Mouse (Mus musculus) midbrain, embryonic 15.5 days (tissue): ENCODE results near the gene Vegfb. TPM values are rescaled to one million over a fixed set of nuclear protein-coding genes. Genes with fewer than 3 reads are reported as not detected.

ENCODE experiments used
- ATAC-seq: fragments of 200-750 bp; cut with Nextera tagmentation; replicated peaks from 2 replicates; pipeline ENCODE4 v1.8.0; 2017; ENCODE audit warnings: moderate TSS enrichment
- H3K27ac ChIP-seq: fragments of 300-500 bp; sonication (generic); 2 replicates; pipeline ENCODE4 v1.5.1; 2015; ENCODE audit warnings: mild to moderate bottlenecking, inconsistent platforms
- H3K27me3 ChIP-seq: fragments of 300-500 bp; sonication (generic); replicated peaks from 2 replicates; pipeline ENCODE4 v1.6.1; 2015; ENCODE audit warnings: inconsistent platforms
- H3K36me3 ChIP-seq: fragments of 300-500 bp; sonication (generic); replicated peaks from 2 replicates; pipeline ENCODE4 v1.6.1; 2015; ENCODE audit warnings: inconsistent platforms
- H3K4me1 ChIP-seq: fragments of 300-500 bp; sonication (generic); 2 replicates; pipeline ENCODE4 v1.6.1; 2015; ENCODE audit warnings: inconsistent platforms
- H3K4me2 ChIP-seq: fragments of 300-500 bp; sonication (generic); 2 replicates; pipeline ENCODE4 v1.6.1; 2015; ENCODE audit warnings: inconsistent platforms, mild to moderate bottlenecking, moderate library complexity
- H3K4me3 ChIP-seq: fragments of 300-500 bp; sonication (generic); 2 replicates; pipeline ENCODE4 v1.5.1; 2015; ENCODE audit warnings: mild to moderate bottlenecking, inconsistent platforms
- H3K9ac ChIP-seq: fragments of 300-500 bp; sonication (generic); 2 replicates; pipeline ENCODE4 v1.6.1; 2015; ENCODE audit warnings: mild to moderate bottlenecking, inconsistent platforms
- H3K9me3 ChIP-seq: fragments of 300-500 bp; sonication (generic); 2 replicates; pipeline ENCODE4 v1.6.1; 2016; ENCODE audit warnings: inconsistent platforms
- WGBS: fragments of 180-500 bp; shearing (Covaris S2); methylation state at CpG from one replicate; pipeline ENCODE4 v1.1.7; 2015; ENCODE audit warnings: mixed read lengths; 5-methylcytosine and 5-hydroxymethylcytosine counted together
- polyA plus RNA-seq: library from polyadenylated mRNA; unstranded; fragments of >200 nt; fragmentation: Nextera tagmentation; extraction: Ambion mirVana; gene quantifications from 2 replicates; pipeline ENCODE4 v1.2.1, GENCODE M21; 2015

The Vegfb gene
- 46.7 and 47.9 TPM in 2 replicates for polyA plus RNA-seq

DNA sequence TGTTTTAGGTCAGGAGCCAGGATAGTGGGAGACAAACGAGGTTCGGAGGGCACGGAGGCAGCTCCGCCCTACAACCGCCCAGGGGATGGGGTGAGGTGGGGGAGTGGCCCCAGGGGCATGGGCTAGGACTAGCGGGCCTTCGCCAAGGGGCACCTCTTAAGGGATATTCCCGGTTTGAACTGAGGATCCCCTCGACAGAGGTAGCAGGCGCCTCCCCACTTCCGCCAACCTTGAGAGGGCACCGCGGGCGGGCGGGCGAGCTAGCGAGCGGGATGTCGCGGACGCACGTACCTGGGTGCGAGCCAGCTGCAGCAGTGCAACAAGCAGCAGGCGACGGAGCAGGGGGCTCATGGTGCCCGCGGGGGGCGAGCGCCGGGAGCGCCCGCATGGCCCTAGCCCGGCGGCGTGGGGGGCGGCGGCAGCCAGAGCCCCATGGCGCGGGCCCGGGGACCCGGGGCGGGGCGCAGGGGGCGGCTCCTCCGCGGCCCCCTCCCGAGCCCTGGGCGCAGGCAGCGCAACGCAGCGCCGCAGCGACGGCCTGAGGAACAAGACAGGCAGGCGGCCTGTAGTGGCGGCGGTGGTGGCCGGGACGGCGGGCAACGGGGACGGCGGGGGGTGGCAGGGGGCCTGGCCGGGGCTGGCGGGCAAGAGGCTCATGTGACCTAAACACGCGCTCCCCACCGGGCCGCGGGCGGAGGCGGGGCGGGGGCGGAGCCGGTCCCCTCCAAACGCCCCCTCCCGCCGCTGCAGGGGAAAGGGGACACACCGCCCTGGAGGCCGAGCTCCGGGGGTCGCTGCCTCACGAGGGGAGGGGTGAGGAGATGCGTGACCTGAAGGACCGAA is at the start of gene Vegfb:
TSS of gene Vegfb (minus strand) at position 591 of the 843 bp plus-strand sequence.
- peak; percentile 37 for ATAC-seq
- Histone ChIP-seq H3K4me3 (peak within 1 kb of the TSS; percentile 68), H3K27ac (peak within 1 kb of the TSS; percentile 79), H3K36me3 (no peaks in the 10 kb centered on the region), H3K4me2 (peak within 1 kb of the TSS; percentile 88), H3K9ac (peak within 1 kb of the TSS; percentile 79), H3K9me3 (no peaks in the 10 kb centered on the region), H3K27me3 (no peaks in the 10 kb centered on the region), H3K4me1 (peaks cover 29% of the 10 kb centered on the region)
- under 1% methylated on average over 72 of the region's 85 CpGs for WGBS

GRCm38 (mm10) chr19:7034006-7034405 is 46.6 kb upstream of the Vegfb start:
- WGBS = 93% methylated on average over 5 of the region's 5 CpGs
- Histone ChIP-seq H3K4me3 (no peak overlapping the region), H3K4me1 (peaks cover 23% of the 10 kb centered on the region), H3K36me3 (peaks cover 53% of the 10 kb centered on the region), H3K4me2 (no peak overlapping the region), H3K27ac (no peak overlapping the region), H3K27me3 (no peaks in the 10 kb centered on the region), H3K9ac (no peak overlapping the region), H3K9me3 (no peaks in the 10 kb centered on the region)
- ATAC-seq = no peak

GRCm38 (mm10) chr19:7029531-7029930 is 42.1 kb upstream of the Vegfb start:
- Histone ChIP-seq H3K4me1 (no peaks in the 10 kb centered on the region), H3K4me2 (no peak overlapping the region), H3K27ac (no peak overlapping the region), H3K9ac (no peak overlapping the region), H3K27me3 (no peaks in the 10 kb centered on the region), H3K9me3 (no peaks in the 10 kb centered on the region), H3K36me3 (peaks cover 81% of the 10 kb centered on the region), H3K4me3 (no peak overlapping the region)
- no peak for ATAC-seq
- 95% methylated on average over 5 of the region's 5 CpGs for WGBS

DNA sequence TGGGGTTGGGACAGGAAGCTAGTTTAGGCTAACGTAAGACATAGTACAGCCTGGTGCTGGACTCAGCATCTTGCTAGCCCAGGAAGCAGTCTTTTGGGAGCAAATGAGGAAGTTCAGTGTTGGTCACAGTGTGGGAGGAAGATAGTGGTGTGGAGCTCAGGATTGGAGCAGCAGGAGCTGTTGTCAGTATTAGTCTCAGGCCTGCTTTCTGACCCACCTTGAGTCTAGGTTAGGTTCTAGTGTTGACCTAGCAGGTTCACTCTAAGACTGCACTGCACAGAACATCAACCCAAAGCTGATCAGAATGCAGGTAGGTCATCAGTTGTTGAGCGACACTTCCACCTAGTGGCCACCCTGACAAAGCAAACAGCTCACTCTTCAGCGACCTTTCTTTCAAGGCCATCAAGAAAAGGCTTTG is 32.8 kb upstream of the Vegfb start:
- peaks cover 38% of the 10 kb centered on the region for H3K36me3 ChIP-seq
- 0 out of 2 replicates have a peak, but pooled peaks have one; percentile 63 for ATAC-seq

GRCm38 (mm10) chr19:7019191-7019590 is 31.7 kb upstream of the Vegfb start, which contains the start of gene Fermt3:
Fermt3 (minus strand) TSS chr19:7019469.
- Histone ChIP-seq H3K9me3 (no peaks in the 10 kb centered on the region), H3K36me3 (peaks cover 28% of the 10 kb centered on the region), H3K9ac (no peak within 1 kb of the TSS), H3K4me1 (no peaks in the 10 kb centered on the region), H3K4me2 (no peak within 1 kb of the TSS), H3K27me3 (no peaks in the 10 kb centered on the region), H3K27ac (no peak within 1 kb of the TSS), H3K4me3 (no peak within 1 kb of the TSS)
- WGBS = 87% methylated on average over 5 of the region's 5 CpGs
- ATAC-seq = no peak

More for the DNA sequence above, 32.8 kb upstream of the Vegfb start:
- H3K27me3 ChIP-seq = no peaks in the 10 kb centered on the region
- H3K4me1 ChIP-seq = no peaks in the 10 kb centered on the region
- H3K4me3 ChIP-seq = no peak overlapping the region
- no peak overlapping the region for H3K9ac ChIP-seq
- no peak overlapping the region for H3K4me2 ChIP-seq
- H3K27ac ChIP-seq = no peak overlapping the region
- WGBS = 51% methylated on average over 3 of the region's 3 CpGs
- no peaks in the 10 kb centered on the region for H3K9me3 ChIP-seq

DNA sequence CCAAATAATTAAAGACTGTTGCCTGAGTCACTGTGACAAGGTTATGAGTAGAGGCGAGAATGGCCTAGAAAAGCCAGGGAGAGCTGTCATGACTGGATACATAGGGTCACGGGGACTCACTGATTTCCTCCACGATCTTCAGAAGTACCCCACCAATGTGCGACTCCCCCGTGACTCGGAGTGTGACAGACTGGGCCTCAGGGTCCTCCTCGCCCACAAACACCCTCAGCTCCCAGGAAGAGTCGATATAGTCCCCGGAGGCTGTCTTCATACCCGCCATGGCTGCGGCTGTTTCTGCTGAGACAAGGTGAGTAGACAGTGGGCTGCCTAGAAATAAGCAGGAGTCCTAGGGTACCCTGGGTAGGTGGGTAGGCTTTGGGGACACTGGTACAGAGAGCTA is 31.1 kb upstream of the Vegfb start:
- Histone ChIP-seq H3K4me1 (no peaks in the 10 kb centered on the region), H3K4me3 (no peak overlapping the region), H3K4me2 (no peak overlapping the region), H3K27me3 (no peaks in the 10 kb centered on the region), H3K27ac (no peak overlapping the region), H3K9ac (no peak overlapping the region), H3K36me3 (peaks cover 24% of the 10 kb centered on the region), H3K9me3 (no peaks in the 10 kb centered on the region)
- whole genome bisulfite sequencing = 94% methylated on average over 11 of the region's 11 CpGs
- no peak for ATAC-seq

DNA sequence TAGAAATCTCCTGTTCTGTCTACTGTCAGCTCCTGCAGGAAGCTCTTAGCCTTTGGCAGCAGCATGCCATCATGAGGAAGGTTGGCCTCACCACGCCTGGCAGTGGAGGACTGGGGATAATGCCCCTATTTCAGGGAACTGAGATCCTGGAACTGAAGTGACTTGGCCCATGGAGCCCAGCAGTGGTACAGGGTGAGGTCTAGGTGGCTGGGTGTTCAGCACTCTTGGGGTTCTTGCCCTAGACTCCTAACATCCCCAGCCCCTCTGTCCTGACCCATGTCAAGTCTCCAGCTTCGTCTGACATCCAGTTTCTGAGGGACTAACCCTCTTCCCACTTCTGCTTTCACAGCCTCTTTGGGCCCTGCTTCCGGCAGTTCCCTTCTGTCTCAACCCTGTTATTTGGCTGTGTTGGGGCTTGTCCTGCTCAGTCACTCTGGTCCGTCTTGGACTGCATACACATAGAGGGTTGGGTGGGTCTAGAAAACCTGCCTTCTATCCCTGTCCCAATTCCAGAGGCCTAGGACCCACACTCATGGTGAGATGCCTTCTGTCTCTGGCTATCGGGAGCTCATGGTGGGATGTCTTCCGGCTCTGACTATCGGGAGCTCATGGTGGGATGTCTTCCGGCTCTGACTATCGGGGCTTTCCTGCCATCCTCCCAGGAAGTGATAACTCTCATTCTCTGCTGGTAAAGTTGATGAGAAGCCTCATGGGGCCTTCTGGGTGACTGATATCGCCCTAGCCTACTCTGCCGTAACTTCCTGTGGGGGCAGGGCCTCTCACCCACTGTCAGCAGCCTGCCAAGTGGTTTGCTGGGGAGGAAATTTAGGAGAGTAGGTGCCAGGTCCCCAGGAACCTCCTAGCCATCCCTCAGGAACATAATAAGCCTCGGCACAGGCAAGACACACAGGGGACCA is 30.3 kb upstream of the Vegfb start:
- H3K27me3 ChIP-seq = no peaks in the 10 kb centered on the region
- H3K9me3 ChIP-seq = no peaks in the 10 kb centered on the region
- H3K9ac ChIP-seq = no peak overlapping the region
- WGBS = 82% methylated on average over 12 of the region's 12 CpGs
- H3K4me3 ChIP-seq = no peak overlapping the region
- H3K4me2 ChIP-seq = no peak overlapping the region
- H3K27ac ChIP-seq = no peak overlapping the region
- H3K4me1 ChIP-seq = no peaks in the 10 kb centered on the region
- H3K36me3 ChIP-seq = peaks cover 19% of the 10 kb centered on the region
- no peak for ATAC-seq

DNA sequence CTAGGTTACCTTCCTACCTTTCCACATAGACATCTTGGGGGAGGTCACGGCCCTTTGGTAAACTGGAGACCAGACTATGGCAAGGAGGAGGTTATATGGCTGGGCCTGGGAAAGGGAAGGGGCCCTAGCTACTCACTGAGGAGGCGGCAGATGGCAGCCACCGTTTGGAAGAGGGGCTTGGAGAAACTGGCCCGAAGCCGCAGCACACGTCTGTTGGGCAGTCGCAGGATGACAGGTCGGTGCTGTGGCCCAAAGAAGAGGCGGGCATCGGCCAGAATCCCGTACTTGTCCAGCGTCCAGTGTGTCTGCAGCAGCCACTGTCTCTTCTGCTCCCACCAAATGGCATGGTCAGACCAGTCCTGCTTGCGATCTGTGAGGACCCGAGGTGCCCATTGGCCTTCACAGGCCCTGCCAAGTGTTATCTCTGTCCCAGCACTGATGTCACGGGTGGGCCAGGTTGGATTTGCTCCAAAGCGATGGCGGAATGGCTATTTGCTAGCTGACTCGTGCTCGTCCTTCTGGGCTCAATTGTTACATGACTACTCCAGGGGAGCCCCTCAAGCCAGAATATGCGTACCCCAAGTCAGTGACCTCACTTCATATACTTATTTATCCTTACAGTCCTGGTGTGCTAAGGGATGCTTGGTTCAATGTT is 27.2 kb upstream of the Vegfb start:
- no peaks in the 10 kb centered on the region for H3K27me3 ChIP-seq
- no peak overlapping the region for H3K4me3 ChIP-seq
- H3K4me1 ChIP-seq = no peaks in the 10 kb centered on the region
- no peak overlapping the region for H3K27ac ChIP-seq
- WGBS = 92% methylated on average over 20 of the region's 20 CpGs
- no peak for ATAC-seq
- H3K9me3 ChIP-seq = no peaks in the 10 kb centered on the region
- no peak overlapping the region for H3K4me2 ChIP-seq
- H3K36me3 ChIP-seq = no peaks in the 10 kb centered on the region; the same call in 1 of the 2 replicates
- H3K9ac ChIP-seq = no peak overlapping the region

GRCm38 (mm10) chr19:7013984-7014383 is 26.5 kb upstream of the Vegfb start:
- no peaks in the 10 kb centered on the region for H3K27me3 ChIP-seq
- no peaks in the 10 kb centered on the region for H3K9me3 ChIP-seq
- H3K4me2 ChIP-seq = no peak overlapping the region
- no peaks in the 10 kb centered on the region for H3K4me1 ChIP-seq
- WGBS = 86% methylated on average over 9 of the region's 9 CpGs
- no peak for ATAC-seq
- H3K9ac ChIP-seq = no peak overlapping the region
- no peak overlapping the region for H3K27ac ChIP-seq
- H3K36me3 ChIP-seq = no peaks in the 10 kb centered on the region
- H3K4me3 ChIP-seq = no peak overlapping the region

DNA sequence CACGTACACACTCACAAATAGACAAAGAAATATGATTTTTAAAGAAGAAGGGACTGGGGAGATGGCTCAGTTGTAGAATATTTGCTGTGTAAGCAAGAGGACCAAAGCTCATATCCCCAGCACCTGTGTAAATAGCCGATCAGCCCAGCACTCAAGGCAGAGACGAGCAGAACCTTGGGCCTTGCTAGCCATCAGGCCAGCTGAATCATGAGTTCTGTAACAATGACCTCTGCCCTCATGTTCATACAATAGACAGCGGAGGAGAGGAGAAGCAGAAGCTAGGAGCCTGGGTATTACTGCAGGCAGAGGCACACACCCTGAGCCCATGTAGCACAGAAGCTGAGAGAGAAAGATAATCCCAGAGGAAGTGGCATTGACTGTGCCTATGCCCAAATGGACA is 25.0 kb upstream of the Vegfb start:
- Histone ChIP-seq H3K27ac (no peak overlapping the region), H3K27me3 (no peaks in the 10 kb centered on the region), H3K9me3 (no peaks in the 10 kb centered on the region), H3K4me2 (no peak overlapping the region), H3K36me3 (no peaks in the 10 kb centered on the region), H3K4me3 (no peak overlapping the region), H3K9ac (no peak overlapping the region), H3K4me1 (no peaks in the 10 kb centered on the region)
- ATAC-seq = no peak
- WGBS = 85% methylated on average over 4 of the region's 4 CpGs

DNA sequence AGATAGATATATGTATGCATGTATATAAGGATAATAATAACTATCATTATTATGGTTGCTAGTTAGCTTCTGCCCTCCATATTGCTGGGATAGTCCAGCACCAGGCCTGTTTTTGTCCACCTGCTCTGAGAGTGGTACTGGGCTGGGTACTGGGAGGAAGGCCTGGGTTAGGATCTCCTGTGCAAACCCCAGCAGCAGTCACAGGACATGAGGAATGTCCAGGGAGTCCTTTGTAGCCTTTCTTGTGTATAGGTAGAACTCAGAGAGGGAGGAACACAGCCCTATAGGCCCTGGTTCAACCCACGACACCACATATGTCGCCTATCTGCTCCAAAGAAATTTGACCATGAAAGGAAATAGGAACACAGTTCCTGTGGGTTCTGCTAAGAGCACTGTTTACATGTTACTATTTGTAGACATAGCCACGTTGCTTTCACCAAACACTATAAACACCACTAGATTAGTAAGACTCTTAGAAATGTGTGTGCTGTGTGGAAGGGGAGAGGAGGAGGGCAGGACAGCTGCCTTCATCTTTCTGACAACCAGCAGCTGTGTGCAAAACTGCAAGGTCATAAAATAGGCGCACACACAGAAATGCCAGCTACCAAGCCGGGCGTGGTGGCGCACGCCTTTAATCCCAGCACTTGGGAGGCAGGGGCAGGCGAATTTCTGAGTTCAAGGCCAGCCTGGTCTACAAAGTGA is 19.6 kb upstream of the Vegfb start:
- Histone ChIP-seq H3K27me3 (no peaks in the 10 kb centered on the region), H3K4me3 (no peak overlapping the region), H3K4me1 (no peaks in the 10 kb centered on the region), H3K4me2 (no peak overlapping the region), H3K9ac (no peak overlapping the region), H3K36me3 (no peaks in the 10 kb centered on the region), H3K27ac (no peak overlapping the region), H3K9me3 (no peaks in the 10 kb centered on the region)
- 87% methylated on average over 9 of the region's 9 CpGs for WGBS
- no peak for ATAC-seq
